Mouse (Mus musculus) embryonic facial prominence, embryonic 12.5 days (tissue): ENCODE results near the gene Olfr702. TPM values are rescaled to one million over a fixed set of nuclear protein-coding genes. Genes with fewer than 3 reads are reported as not detected.

Experiments
- ATAC-seq: fragments of 200-750 bp; cut with Nextera tagmentation; 2 replicates; pipeline ENCODE4 v1.8.0; 2017; ENCODE audit not compliant: insufficient number of reproducible peaks, insufficient read depth, low FRiP score, low TSS enrichment
- H3K27ac ChIP-seq: fragments of 300-500 bp; sonication (generic); 2 replicates; pipeline ENCODE4 v1.5.1; 2016; ENCODE audit warnings: mild to moderate bottlenecking
- H3K27me3 ChIP-seq: fragments of 300-500 bp; sonication (generic); 2 replicates; pipeline ENCODE4 v1.6.1; 2016; ENCODE audit warnings: mild to moderate bottlenecking, moderate library complexity
- H3K36me3 ChIP-seq: fragments of 300-500 bp; sonication (generic); 2 replicates; pipeline ENCODE4 v1.6.1; 2016; ENCODE audit warnings: mild to moderate bottlenecking
- H3K4me1 ChIP-seq: fragments of 300-500 bp; sonication (generic); 2 replicates; pipeline ENCODE4 v1.6.1; 2016
- H3K4me2 ChIP-seq: fragments of 300-500 bp; sonication (generic); replicated peaks from 2 replicates; pipeline ENCODE4 v1.6.1; 2016; ENCODE audit warnings: mild to moderate bottlenecking, moderate library complexity
- H3K4me3 ChIP-seq: fragments of 300-500 bp; sonication (generic); 2 replicates; pipeline ENCODE4 v1.5.1; 2016; ENCODE audit warnings: mild to moderate bottlenecking
- H3K9ac ChIP-seq: fragments of 300-500 bp; sonication (generic); 2 replicates; pipeline ENCODE4 v1.6.1; 2016; ENCODE audit warnings: mild to moderate bottlenecking, moderate library complexity
- H3K9me3 ChIP-seq: fragments of 300-500 bp; sonication (generic); 2 replicates; pipeline ENCODE4 v1.6.1; 2016; ENCODE audit warnings: mild to moderate bottlenecking, moderate library complexity
- WGBS: fragments of 180-500 bp; shearing (Covaris S2); methylation state at CpG from one replicate; pipeline ENCODE4 v1.1.7; 2016; 5-methylcytosine and 5-hydroxymethylcytosine counted together
- polyA plus RNA-seq: library from polyadenylated mRNA; unstranded; fragments of >200 nt; fragmentation: Nextera tagmentation; extraction: Ambion mirVana; gene quantifications from 2 replicates; pipeline ENCODE4 v1.2.1, GENCODE M21; 2016

Gene Olfr702
- polyA plus RNA-seq, result not detected in 2 replicates

GRCm38 (mm10) chr7:106833793-106834192, at the start of gene Olfr702:
Olfr702 (minus strand) TSS chr7:106833893.
- Histone ChIP-seq H3K4me1 (no peaks in the 10 kb centered on the region), H3K9me3 (no peaks in the 10 kb centered on the region)

GRCm38 (mm10) chr7:106876791-106877190, 43.1 kb upstream of the Olfr702 start, which contains the start of gene Olfr705:
Olfr705 (minus strand) TSS chr7:106876891.
- no peaks in the 10 kb centered on the region for H3K4me1 ChIP-seq
- H3K27ac ChIP-seq, result no peak within 1 kb of the TSS
- H3K9me3 ChIP-seq, result no peaks in the 10 kb centered on the region
- no peak within 1 kb of the TSS for H3K4me3 ChIP-seq
- H3K36me3 ChIP-seq, result no peaks in the 10 kb centered on the region
- no peak within 1 kb of the TSS for H3K4me2 ChIP-seq
- WGBS, result 81% methylated on average over 3 of the region's 3 CpGs
- H3K9ac ChIP-seq, result no peak within 1 kb of the TSS
- no peaks in the 10 kb centered on the region for H3K27me3 ChIP-seq
- no peak for ATAC-seq

More at GRCm38 (mm10) chr7:106833793-106834192, at the start of gene Olfr702:
- Histone ChIP-seq H3K9ac (no peak within 1 kb of the TSS), H3K27ac (no peak within 1 kb of the TSS), H3K27me3 (no peaks in the 10 kb centered on the region), H3K4me3 (no peak within 1 kb of the TSS), H3K36me3 (no peaks in the 10 kb centered on the region), H3K4me2 (no peak within 1 kb of the TSS)
- ATAC-seq, result no peak

GRCm38 (mm10) chr7:106862885-106863284, 29.2 kb upstream of the Olfr702 start, which contains the start of gene Olfr704:
Olfr704 (plus strand) TSS chr7:106863185.
- H3K27me3 ChIP-seq, result no peaks in the 10 kb centered on the region
- no peaks in the 10 kb centered on the region for H3K36me3 ChIP-seq
- no peak for ATAC-seq
- no peak within 1 kb of the TSS for H3K4me2 ChIP-seq
- no peak within 1 kb of the TSS for H3K9ac ChIP-seq
- 0 out of 2 replicates have a peak, but pooled peaks cover 4% of the 10 kb centered on the region for H3K9me3 ChIP-seq
- H3K4me1 ChIP-seq, result no peaks in the 10 kb centered on the region
- no peak within 1 kb of the TSS for H3K27ac ChIP-seq
- H3K4me3 ChIP-seq, result no peak within 1 kb of the TSS

- 59% methylated on average over 2 of the region's 2 CpGs for WGBS
Observed at GRCm38 (mm10) chr7:106843060-106843459, 9.4 kb upstream of the Olfr702 start, which contains the start of gene Olfr703. Olfr703 (plus strand) TSS chr7:106843360.

GRCm38 (mm10) chr7:106818414-106818813, 15.3 kb downstream of the Olfr702 start:
- Histone ChIP-seq H3K9ac (no peak overlapping the region), H3K9me3 (no peaks in the 10 kb centered on the region), H3K4me3 (no peak overlapping the region)

More at GRCm38 (mm10) chr7:106843060-106843459, 9.4 kb upstream of the Olfr702 start, which contains the start of gene Olfr703:
- Histone ChIP-seq H3K4me3 (no peak within 1 kb of the TSS), H3K9me3 (0 out of 2 replicates have a peak, but pooled peaks cover 4% of the 10 kb centered on the region), H3K27ac (no peak within 1 kb of the TSS), H3K27me3 (no peaks in the 10 kb centered on the region), H3K4me1 (no peaks in the 10 kb centered on the region), H3K36me3 (no peaks in the 10 kb centered on the region), H3K9ac (no peak within 1 kb of the TSS), H3K4me2 (no peak within 1 kb of the TSS)
- ATAC-seq, result no peak

GRCm38 (mm10) chr7:106815775-106816174, 17.9 kb downstream of the Olfr702 start:
- H3K4me2 ChIP-seq, result no peak overlapping the region
- H3K27me3 ChIP-seq, result no peaks in the 10 kb centered on the region

More at GRCm38 (mm10) chr7:106818414-106818813, 15.3 kb downstream of the Olfr702 start:
- no peak overlapping the region for H3K4me2 ChIP-seq
- no peaks in the 10 kb centered on the region for H3K27me3 ChIP-seq
- no peaks in the 10 kb centered on the region for H3K36me3 ChIP-seq
- no peak overlapping the region for H3K27ac ChIP-seq
- no peaks in the 10 kb centered on the region for H3K4me1 ChIP-seq
- no peak for ATAC-seq

GRCm38 (mm10) chr7:106813829-106814228, 19.9 kb downstream of the Olfr702 start, which contains the start of gene Olfr701:
Olfr701 (plus strand) TSS chr7:106814129.
- H3K27ac ChIP-seq, result no peak within 1 kb of the TSS
- H3K4me3 ChIP-seq, result no peak within 1 kb of the TSS
- no peaks in the 10 kb centered on the region for H3K27me3 ChIP-seq
- no peak within 1 kb of the TSS for H3K4me2 ChIP-seq
- no peaks in the 10 kb centered on the region for H3K36me3 ChIP-seq
- no peaks in the 10 kb centered on the region for H3K4me1 ChIP-seq
- ATAC-seq, result no peak
- 71% methylated on average over 2 of the region's 2 CpGs for WGBS
- no peaks in the 10 kb centered on the region for H3K9me3 ChIP-seq
- H3K9ac ChIP-seq, result no peak within 1 kb of the TSS

More at GRCm38 (mm10) chr7:106815775-106816174, 17.9 kb downstream of the Olfr702 start:
- Histone ChIP-seq H3K4me1 (no peaks in the 10 kb centered on the region), H3K27ac (no peak overlapping the region), H3K4me3 (no peak overlapping the region), H3K9ac (no peak overlapping the region), H3K9me3 (no peaks in the 10 kb centered on the region), H3K36me3 (no peaks in the 10 kb centered on the region)
- 68% methylated on average over 2 of the region's 2 CpGs for WGBS
- ATAC-seq, result no peak

- 79% methylated on average over 1 of the region's 1 CpGs for WGBS
- H3K9ac ChIP-seq, result no peak within 1 kb of the TSS
- no peaks in the 10 kb centered on the region for H3K36me3 ChIP-seq
- H3K4me1 ChIP-seq, result no peaks in the 10 kb centered on the region
- H3K27ac ChIP-seq, result no peak within 1 kb of the TSS
- H3K27me3 ChIP-seq, result no peaks in the 10 kb centered on the region
- ATAC-seq, result no peak
- no peaks in the 10 kb centered on the region for H3K9me3 ChIP-seq
- H3K4me3 ChIP-seq, result no peak within 1 kb of the TSS
- no peak within 1 kb of the TSS for H3K4me2 ChIP-seq
Observed at GRCm38 (mm10) chr7:106808734-106809133, 25.0 kb downstream of the Olfr702 start, which contains the start of gene Olfr700. Olfr700 (minus strand) TSS chr7:106808834.

GRCm38 (mm10) chr7:106793098-106793497, 40.6 kb downstream of the Olfr702 start, which contains the start of gene Olfr699:
Olfr699 (minus strand) TSS chr7:106793198.
- H3K4me3 ChIP-seq, result no peak within 1 kb of the TSS
- ATAC-seq, result no peak
- no peaks in the 10 kb centered on the region for H3K9me3 ChIP-seq
- no peaks in the 10 kb centered on the region for H3K4me1 ChIP-seq
- 79% methylated on average over 1 of the region's 1 CpGs for WGBS
- H3K27me3 ChIP-seq, result no peaks in the 10 kb centered on the region
- H3K36me3 ChIP-seq, result no peaks in the 10 kb centered on the region
- no peak within 1 kb of the TSS for H3K27ac ChIP-seq
- no peak within 1 kb of the TSS for H3K4me2 ChIP-seq
- no peak within 1 kb of the TSS for H3K9ac ChIP-seq

GRCm38 (mm10) chr7:106788330-106788729, 45.4 kb downstream of the Olfr702 start:
- Histone ChIP-seq H3K27ac (no peak overlapping the region), H3K4me2 (no peak overlapping the region), H3K4me1 (no peaks in the 10 kb centered on the region), H3K36me3 (no peaks in the 10 kb centered on the region), H3K9ac (no peak overlapping the region), H3K27me3 (no peaks in the 10 kb centered on the region), H3K4me3 (no peak overlapping the region), H3K9me3 (no peaks in the 10 kb centered on the region)
- no peak for ATAC-seq
